Mouse (Mus musculus) hindbrain, embryonic 15.5 days (tissue): ENCODE measurements around the gene Nkapd1. TPM values are rescaled to one million over a fixed set of nuclear protein-coding genes. Genes with fewer than 3 reads are reported as not detected.
"Not testable (repeated sequence)": the region's sequence is repeated elsewhere in the genome, so short reads cannot be mapped to it uniquely, and the experiment has no call there.

ENCODE experiments used
- ATAC-seq: fragments of 200-750 bp; cut with Nextera tagmentation; 2 replicates; pipeline ENCODE4 v1.8.0; 2017; ENCODE audit warnings: low read depth, moderate number of reproducible peaks, moderate TSS enrichment; ENCODE audit not compliant: low FRiP score
- H3K27ac ChIP-seq: fragments of 300-500 bp; sonication (generic); replicated peaks from 2 replicates; pipeline ENCODE4 v1.5.1; 2015; ENCODE audit warnings: mild to moderate bottlenecking, inconsistent platforms
- H3K27me3 ChIP-seq: fragments of 300-500 bp; sonication (generic); 2 replicates; pipeline ENCODE4 v1.6.1; 2015; ENCODE audit warnings: control low read depth, inconsistent platforms
- H3K36me3 ChIP-seq: fragments of 300-500 bp; sonication (generic); 2 replicates; pipeline ENCODE4 v1.6.1; 2015; ENCODE audit warnings: control low read depth, inconsistent platforms
- H3K4me1 ChIP-seq: fragments of 300-500 bp; sonication (generic); replicated peaks from 2 replicates; pipeline ENCODE4 v1.6.1; 2015; ENCODE audit warnings: control low read depth, inconsistent platforms
- H3K4me2 ChIP-seq: fragments of 300-500 bp; sonication (generic); 2 replicates; pipeline ENCODE4 v1.6.1; 2015; ENCODE audit warnings: moderate library complexity, mild to moderate bottlenecking, inconsistent platforms
- H3K4me3 ChIP-seq: fragments of 300-500 bp; sonication (generic); 2 replicates; pipeline ENCODE4 v1.5.1; 2015; ENCODE audit warnings: mild to moderate bottlenecking, inconsistent platforms
- H3K9ac ChIP-seq: fragments of 300-500 bp; sonication (generic); 2 replicates; pipeline ENCODE4 v1.6.1; 2015; ENCODE audit warnings: inconsistent platforms
- H3K9me3 ChIP-seq: fragments of 300-500 bp; sonication (generic); 2 replicates; pipeline ENCODE4 v1.6.1; 2016; ENCODE audit warnings: control low read depth, inconsistent platforms
- WGBS: fragments of 180-500 bp; shearing (Covaris S2); methylation state at CpG from one replicate; pipeline ENCODE4 v1.1.7; 2015; 5-methylcytosine and 5-hydroxymethylcytosine counted together
- polyA plus RNA-seq: library from polyadenylated mRNA; unstranded; fragments of >200 nt; fragmentation: Nextera tagmentation; extraction: Ambion mirVana; gene quantifications from 2 replicates; pipeline ENCODE4 v1.2.1, GENCODE M21; 2015

Nkapd1 gene
- polyA plus RNA-seq, 1 experiment from 2014 or later, result 17.9 TPM

- Histone ChIP-seq H3K9me3 (no peaks in the 10 kb centered on the region), H3K9ac (no peak overlapping the region)
- 92% methylated on average over 6 of the region's 6 CpGs for WGBS
These were observed 14.9 kb upstream of the Nkapd1 start for GRCm38 (mm10) chr9:50632016-50632688.

GRCm38 (mm10) chr9:50630903-50631302 lies 13.6 kb upstream of the Nkapd1 start:
- H3K4me1 ChIP-seq, H3K4me3 ChIP-seq, H3K9me3 ChIP-seq, H3K9ac ChIP-seq, ATAC-seq, H3K27me3 ChIP-seq, H3K27ac ChIP-seq, H3K4me2 ChIP-seq: not testable (repeated sequence)
- WGBS, result 90% methylated on average over 6 of the region's 8 CpGs
- peaks cover 23% of the 10 kb centered on the region for H3K36me3 ChIP-seq

More at GRCm38 (mm10) chr9:50632016-50632688, 14.9 kb upstream of the Nkapd1 start:
- H3K27ac ChIP-seq, result no peak overlapping the region
- H3K4me1 ChIP-seq, result no peaks in the 10 kb centered on the region
- H3K4me3 ChIP-seq, result no peak overlapping the region
- H3K27me3 ChIP-seq, result no peaks in the 10 kb centered on the region
- ATAC-seq, result no peak
- H3K4me2 ChIP-seq, result no peak overlapping the region
- H3K36me3 ChIP-seq, result peaks cover 32% of the 10 kb centered on the region

- H3K27me3 ChIP-seq, result no peaks in the 10 kb centered on the region
- peaks cover 30% of the 10 kb centered on the region for H3K4me1 ChIP-seq
- peak overlapping the region; percentile 87 for H3K4me2 ChIP-seq
- no peak; the same call in 1 of the 2 replicates for ATAC-seq
- H3K9me3 ChIP-seq, result no peaks in the 10 kb centered on the region
- 63% methylated on average over 9 of the region's 9 CpGs for WGBS
- no peak overlapping the region for H3K27ac ChIP-seq
- H3K9ac ChIP-seq, result no peak overlapping the region
- H3K4me3 ChIP-seq, result peak overlapping the region; percentile 100
- peaks cover 24% of the 10 kb centered on the region for H3K36me3 ChIP-seq
These were observed 598 bp upstream of the Nkapd1 start for GRCm38 (mm10) chr9:50617794-50618330.

GRCm38 (mm10) chr9:50616161-50616560 lies 1.1 kb downstream of the Nkapd1 start:
- Histone ChIP-seq H3K27ac (peak overlapping the region; percentile 94; the same call in 1 of the 2 replicates), H3K27me3 (no peaks in the 10 kb centered on the region), H3K9me3 (no peaks in the 10 kb centered on the region), H3K4me3 (peak overlapping the region; percentile 100), H3K4me1 (peaks cover 30% of the 10 kb centered on the region), H3K4me2 (peak overlapping the region; percentile 87), H3K36me3 (peaks cover 39% of the 10 kb centered on the region), H3K9ac (peak overlapping the region; percentile 97)
- no peak for ATAC-seq
- WGBS, result 42% methylated on average over 11 of the region's 11 CpGs

GRCm38 (mm10) chr9:50612115-50612514 lies 5.1 kb downstream of the Nkapd1 start:
- Histone ChIP-seq H3K4me3 (no peak overlapping the region), H3K9me3 (no peaks in the 10 kb centered on the region), H3K27me3 (no peaks in the 10 kb centered on the region), H3K27ac (no peak overlapping the region), H3K9ac (no peak overlapping the region), H3K4me1 (peaks cover 24% of the 10 kb centered on the region), H3K4me2 (no peak overlapping the region), H3K36me3 (peaks cover 68% of the 10 kb centered on the region)
- no peak for ATAC-seq
- 86% methylated on average over 4 of the region's 4 CpGs for WGBS

GRCm38 (mm10) chr9:50604338-50604737 lies 12.9 kb downstream of the Nkapd1 start:
- H3K9ac ChIP-seq, result peak overlapping the region; percentile 70
- H3K4me2 ChIP-seq, result peak overlapping the region; percentile 85
- 6% methylated on average over 6 of the region's 6 CpGs for WGBS
- no peaks in the 10 kb centered on the region for H3K9me3 ChIP-seq
- H3K27ac ChIP-seq, result peak overlapping the region; percentile 91
- H3K4me3 ChIP-seq, result peak overlapping the region; percentile 70
- H3K4me1 ChIP-seq, result peaks cover 36% of the 10 kb centered on the region
- H3K27me3 ChIP-seq, result no peaks in the 10 kb centered on the region
- no peak for ATAC-seq
- peaks cover 39% of the 10 kb centered on the region for H3K36me3 ChIP-seq

GRCm38 (mm10) chr9:50603998-50604324 lies 13.3 kb downstream of the Nkapd1 start:
- WGBS, result under 1% methylated on average over 24 of the region's 24 CpGs

GRCm38 (mm10) chr9:50603189-50603997 lies 13.9 kb downstream of the Nkapd1 start, which contains the start of the genes Sdhd and Timm8b:
Gene Sdhd, minus strand, starts transcription at chr9:50603812.
Gene Timm8b, plus strand, starts transcription at chr9:50603910.
- peaks cover 36% of the 10 kb centered on the region for H3K4me1 ChIP-seq
- H3K36me3 ChIP-seq, result peaks cover 46% of the 10 kb centered on the region
- 1% methylated on average over 48 of the region's 48 CpGs for WGBS

More at GRCm38 (mm10) chr9:50603998-50604324, 13.3 kb downstream of the Nkapd1 start:
- Histone ChIP-seq H3K4me3 (peak overlapping the region; percentile 70), H3K9ac (peak overlapping the region; percentile 70), H3K36me3 (peaks cover 42% of the 10 kb centered on the region), H3K27me3 (no peaks in the 10 kb centered on the region), H3K4me2 (peak overlapping the region; percentile 85), H3K27ac (peak overlapping the region; percentile 91), H3K9me3 (no peaks in the 10 kb centered on the region), H3K4me1 (peaks cover 36% of the 10 kb centered on the region)
- ATAC-seq, result peak; percentile 94

GRCm38 (mm10) chr9:50602055-50602845 lies 15.0 kb downstream of the Nkapd1 start:
- Histone ChIP-seq H3K9me3 (no peaks in the 10 kb centered on the region), H3K27me3 (no peaks in the 10 kb centered on the region), H3K9ac (peak overlapping the region; percentile 70; the same call in 1 of the 2 replicates), H3K4me2 (peak overlapping the region; percentile 85), H3K36me3 (peaks cover 47% of the 10 kb centered on the region), H3K4me1 (peaks cover 36% of the 10 kb centered on the region), H3K4me3 (peak overlapping the region; percentile 70), H3K27ac (no peak overlapping the region)
- ATAC-seq, result no peak
- WGBS, result 94% methylated on average over 7 of the region's 7 CpGs

More at GRCm38 (mm10) chr9:50603189-50603997, 13.9 kb downstream of the Nkapd1 start, which contains the start of the genes Sdhd and Timm8b:
- Histone ChIP-seq H3K4me3 (peak within 1 kb of the TSS; percentile 70), H3K4me2 (peak within 1 kb of the TSS; percentile 85), H3K9me3 (no peaks in the 10 kb centered on the region), H3K9ac (peak within 1 kb of the TSS; percentile 70), H3K27me3 (no peaks in the 10 kb centered on the region), H3K27ac (peak within 1 kb of the TSS; percentile 91)
- peak; percentile 99 for ATAC-seq

- peaks cover 52% of the 10 kb centered on the region for H3K36me3 ChIP-seq
- H3K4me1 ChIP-seq, result peaks cover 36% of the 10 kb centered on the region
- H3K4me3 ChIP-seq, result no peak overlapping the region
- peak overlapping the region; percentile 85; the same call in 1 of the 2 replicates for H3K4me2 ChIP-seq
- H3K9me3 ChIP-seq, result no peaks in the 10 kb centered on the region
- ATAC-seq, result no peak
- no peak overlapping the region for H3K9ac ChIP-seq
- no peaks in the 10 kb centered on the region for H3K27me3 ChIP-seq
- no peak overlapping the region for H3K27ac ChIP-seq
- WGBS, result 85% methylated on average over 6 of the region's 6 CpGs
These were observed 15.7 kb downstream of the Nkapd1 start for GRCm38 (mm10) chr9:50601536-50601935.

GRCm38 (mm10) chr9:50596973-50597372 lies 20.3 kb downstream of the Nkapd1 start:
- Histone ChIP-seq H3K4me1 (peaks cover 10% of the 10 kb centered on the region), H3K27me3 (no peaks in the 10 kb centered on the region), H3K9ac (no peak overlapping the region), H3K9me3 (no peaks in the 10 kb centered on the region), H3K4me3 (no peak overlapping the region), H3K36me3 (peaks cover 57% of the 10 kb centered on the region), H3K27ac (no peak overlapping the region), H3K4me2 (no peak overlapping the region)
- no peak for ATAC-seq
- 97% methylated on average over 8 of the region's 8 CpGs for WGBS
